Mouse (Mus musculus) left cerebral cortex, adult 2 months (tissue): ENCODE results near the gene Atp2b2. TPM values are rescaled to one million over a fixed set of nuclear protein-coding genes. Genes with fewer than 3 reads are reported as not detected.
"Not testable (repeated sequence)": the region's sequence is repeated elsewhere in the genome, so short reads cannot be mapped to it uniquely, and the experiment has no call there.

Experiments
- DNase-seq, 2 experiments: peaks; one replicate each; pipeline ENCODE4 v3.0.0; 2021 to 2022; ENCODE audit warnings: low spot score in 2 of 2, mixed read lengths in 1 of 2; ENCODE audit errors: extremely low spot score in 1 of 2
- H3K27ac ChIP-seq: fragments of 200-600 bp; 2 replicates; pipeline ENCODE4 v1.8.1; 2022
- H3K4me3 ChIP-seq: fragments of 200-600 bp; 2 replicates; pipeline ENCODE4 v1.8.1; 2022
- CTCF ChIP-seq: fragments of 200-600 bp; IDR thresholded peaks from 2 replicates; pipeline ENCODE4 v1.8.1; 2022; ENCODE audit warnings: antibody characterized with exemption, mild to moderate bottlenecking, moderate library complexity
- intact Hi-C: fragments of 180-260 bp; cut with DNase I; formaldehyde crosslinking; loops from one replicate; pipeline ENCODE4 v1.15.1; 2025
- total RNA-seq, 2 experiments: library from RNA; stranded (reverse); gene quantifications; 2 replicates each; pipeline ENCODE4 v1.2.3; 2021

Gene Atp2b2
- total RNA-seq, 2 experiments from 2014 or later: 729 to 754 TPM

DNA sequence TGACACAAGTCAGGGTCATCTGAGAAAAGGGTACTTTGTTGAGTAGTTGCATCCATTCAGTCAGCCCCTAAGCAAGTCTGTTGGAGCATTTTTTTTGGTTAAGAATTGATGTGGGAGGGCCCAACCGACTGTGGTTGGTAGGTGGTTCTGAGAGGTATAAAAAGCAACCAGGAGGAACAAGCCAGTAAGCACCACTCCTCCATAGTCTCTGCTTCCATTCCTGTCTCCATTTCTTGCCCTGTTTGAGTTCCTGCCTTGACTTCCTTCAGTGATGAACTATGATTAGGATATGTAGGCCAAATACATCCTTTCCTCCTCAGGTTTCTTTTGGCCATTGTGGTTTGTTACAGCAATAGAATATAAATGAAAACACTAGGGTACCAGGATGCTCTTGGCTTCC, 299.3 kb downstream of the Atp2b2 start:
- TF ChIP-seq CTCF: no peak
- intact Hi-C loops: no loop called here
- no peak for DNase-seq
- Histone ChIP-seq H3K27ac (peak overlapping the region; percentile 58), H3K4me3 (no peak overlapping the region)

DNA sequence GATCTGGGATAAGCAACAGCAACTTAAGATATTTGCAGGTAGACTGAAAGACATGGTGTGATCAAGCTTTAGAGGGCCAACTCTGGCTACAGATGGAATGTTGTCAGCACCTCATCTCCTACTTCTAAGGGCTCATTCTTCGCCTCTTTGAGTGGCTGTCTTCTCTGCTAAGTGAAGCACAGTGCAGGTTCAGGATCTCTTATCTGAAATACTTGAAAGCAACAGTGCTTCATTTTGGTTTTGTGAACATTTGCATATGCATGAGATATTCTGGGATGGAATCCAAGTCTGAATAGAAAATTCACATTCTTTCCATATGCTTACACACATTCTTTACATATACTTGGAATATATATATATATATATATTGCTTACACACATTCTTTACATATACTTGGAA, 300.1 kb downstream of the Atp2b2 start:
- intact Hi-C loops: no loop called here
- Histone ChIP-seq H3K4me3 (no peak overlapping the region), H3K27ac (peak overlapping the region; percentile 16; the same call in 1 of the 2 replicates)
- no peak for TF ChIP-seq CTCF
- DNase-seq: no peak

DNA sequence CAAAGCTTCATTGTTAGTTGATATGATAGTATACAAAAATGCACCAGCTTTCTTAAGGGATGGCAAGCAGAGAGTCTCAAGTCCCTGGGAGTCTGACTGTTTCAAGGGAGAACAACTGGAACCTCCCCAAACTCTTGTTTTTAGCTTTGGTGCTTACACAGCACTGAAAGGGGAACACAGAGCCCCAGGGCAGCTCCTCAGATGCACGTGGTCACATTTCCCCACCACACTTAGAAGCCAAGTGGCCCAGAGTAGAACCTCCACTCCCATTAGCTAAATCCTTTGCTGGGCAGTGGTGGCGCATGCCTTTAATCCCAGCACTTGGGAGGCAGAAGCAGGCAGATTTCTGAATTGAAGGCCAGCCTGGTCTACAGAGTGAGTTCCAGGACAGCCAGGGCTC, 301.0 kb downstream of the Atp2b2 start:
- TF ChIP-seq CTCF: no peak
- Histone ChIP-seq H3K27ac (no peak overlapping the region; the same call in none of the 2 replicates), H3K4me3 (no peak overlapping the region)
- DNase-seq: no peak
- intact Hi-C loops: no loop called here

- DNase-seq: peak; percentile 86 to 92
- peak within 1 kb of the TSS; percentile 92 for H3K27ac ChIP-seq
- no peak for TF ChIP-seq CTCF
- intact Hi-C loops: no loop called here
- H3K4me3 ChIP-seq: peak within 1 kb of the TSS; percentile 68
Measured at GRCm38 (mm10) chr6:113740236-113741217, 301.9 kb downstream of the Atp2b2 start, which contains the start of gene Sec13. TSS of gene Sec13 (minus strand) at chr6:113740743.

GRCm38 (mm10) chr6:113737318-113738046, 304.9 kb downstream of the Atp2b2 start:
- DNase-seq: no peak
- intact Hi-C loops: no loop called here
- Histone ChIP-seq H3K27ac (no peak overlapping the region), H3K4me3 (no peak overlapping the region)
- TF ChIP-seq CTCF: no peak

GRCm38 (mm10) chr6:113731296-113731695, 311.1 kb downstream of the Atp2b2 start:
- DNase-seq: no peak
- intact Hi-C loops: loop anchor here (2.0 kb wide), 1 partner anchor 24 kb away; no protein-coding TSS in a partner anchor
- H3K4me3 ChIP-seq: no peak overlapping the region
- H3K27ac ChIP-seq: no peak overlapping the region
- no peak for TF ChIP-seq CTCF

DNA sequence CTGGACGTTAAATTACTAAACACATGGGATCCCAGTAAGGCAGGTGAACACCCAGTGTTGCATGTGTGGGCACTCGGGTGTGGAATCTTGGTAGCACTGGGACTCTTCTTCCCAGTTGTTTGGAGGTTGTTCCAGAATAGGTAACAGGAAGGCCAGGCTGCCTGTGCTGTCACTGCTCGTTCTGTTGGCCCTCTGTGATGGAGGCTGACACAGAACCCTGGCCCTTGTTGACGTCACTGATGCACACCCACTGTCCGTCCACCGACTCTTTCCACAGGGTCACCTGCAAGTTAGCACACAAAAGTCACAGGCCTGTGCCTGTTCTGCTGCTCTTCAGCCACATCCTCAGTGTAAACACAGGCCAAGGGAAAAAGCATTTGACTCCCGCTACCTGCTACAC, 314.2 kb downstream of the Atp2b2 start:
- Histone ChIP-seq H3K27ac (no peak overlapping the region), H3K4me3 (no peak overlapping the region)
- no peak for TF ChIP-seq CTCF
- intact Hi-C loops: no loop called here
- no peak for DNase-seq

DNA sequence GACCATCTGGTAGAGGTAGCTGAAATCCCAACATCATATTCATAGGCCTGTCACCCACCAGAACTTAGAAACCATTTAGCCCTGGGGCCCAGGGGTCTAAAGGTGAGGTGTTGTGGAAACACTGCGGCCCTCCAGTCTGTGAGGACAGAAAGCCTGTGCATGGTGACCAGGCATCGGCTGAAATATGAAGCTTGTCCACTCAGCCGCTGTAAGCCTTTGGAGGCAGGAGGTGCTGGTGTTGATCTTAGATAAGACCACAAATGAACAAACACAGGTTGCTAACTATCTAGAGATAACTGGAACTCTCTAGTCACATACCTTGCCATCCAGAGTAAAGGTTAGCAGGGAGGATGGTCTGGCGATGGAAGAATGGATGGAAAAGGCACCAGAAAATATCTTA, 321.4 kb downstream of the Atp2b2 start:
- no peak for DNase-seq
- TF ChIP-seq CTCF: no peak
- Histone ChIP-seq H3K4me3 (no peak overlapping the region), H3K27ac (no peak overlapping the region)
- intact Hi-C loops: no loop called here

GRCm38 (mm10) chr6:113719878-113720277, 322.5 kb downstream of the Atp2b2 start, which contains the start of gene Ghrl:
TSS of gene Ghrl (minus strand) at chr6:113719880.
- no peak for TF ChIP-seq CTCF
- no peak for DNase-seq
- no peak within 1 kb of the TSS for H3K27ac ChIP-seq
- no peak within 1 kb of the TSS for H3K4me3 ChIP-seq
- intact Hi-C loops: no loop called here

- H3K27ac ChIP-seq: no peak overlapping the region
- no peak overlapping the region for H3K4me3 ChIP-seq
- intact Hi-C loops: no loop called here
- no peak for DNase-seq
- TF ChIP-seq CTCF: no peak
Measured at GRCm38 (mm10) chr6:113717541-113717940, 324.9 kb downstream of the Atp2b2 start.

GRCm38 (mm10) chr6:113714797-113715196, 327.6 kb downstream of the Atp2b2 start:
- peak overlapping the region; percentile 38 for H3K27ac ChIP-seq
- intact Hi-C loops: no loop called here
- H3K4me3 ChIP-seq: no peak overlapping the region
- no peak for DNase-seq
- TF ChIP-seq CTCF: no peak

DNA sequence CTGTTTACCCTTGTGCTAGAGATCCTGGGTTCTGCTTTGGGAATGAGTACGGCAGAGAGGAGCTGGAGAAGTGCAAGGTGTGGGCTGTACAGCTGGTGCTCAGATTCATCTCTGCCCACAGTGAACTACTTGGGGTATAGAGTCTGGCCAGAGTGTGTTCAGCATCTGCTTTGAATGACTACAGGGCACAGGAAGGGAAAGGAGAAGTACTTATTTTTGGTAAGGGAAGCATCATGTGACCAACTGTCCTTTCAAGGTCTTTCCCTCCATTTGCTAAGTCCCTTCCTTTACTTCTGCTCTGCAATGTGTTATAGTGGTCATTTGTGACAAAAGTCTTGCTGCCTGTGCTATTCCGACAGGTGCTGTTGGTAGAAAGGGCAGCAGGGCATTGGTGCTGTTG, 328.1 kb downstream of the Atp2b2 start:
- Histone ChIP-seq H3K4me3 (no peak overlapping the region), H3K27ac (peak overlapping the region; percentile 38)
- TF ChIP-seq CTCF: no peak
- intact Hi-C loops: no loop called here
- DNase-seq: no peak

DNA sequence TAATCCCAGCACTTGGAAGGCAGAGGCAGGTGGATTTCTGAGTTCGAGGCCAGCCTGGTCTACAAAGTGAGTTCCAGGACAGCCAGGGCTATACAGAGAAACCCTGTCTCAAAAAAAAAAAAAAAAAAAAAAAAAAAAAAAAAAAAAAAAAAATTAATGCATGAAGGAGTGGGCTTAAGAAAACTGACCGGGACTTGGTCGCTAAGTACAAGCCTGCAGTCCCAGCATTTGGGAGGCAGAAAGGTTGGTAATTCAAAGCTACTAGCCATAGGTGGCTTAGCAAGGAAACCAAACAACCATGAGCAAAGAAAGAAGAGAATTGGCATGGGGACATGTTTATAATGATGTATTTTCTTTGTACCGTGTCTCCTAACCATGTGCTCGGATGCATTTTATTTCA, 329.0 kb downstream of the Atp2b2 start:
- DNase-seq, H3K27ac ChIP-seq, intact Hi-C loops, H3K4me3 ChIP-seq: not testable (repeated sequence)
